Mouse (Mus musculus) CH12.LX (cell line): ENCODE measurements around the gene Atxn10.

Experiments
- BHLHE40 ChIP-seq: IDR thresholded peaks from 2 replicates; pipeline ENCODE4 v1.6.1; 2011; ENCODE audit warnings: mild to moderate bottlenecking, low read depth, low read length, improper control_type of control experiment
- CTCF ChIP-seq, 2 experiments: IDR thresholded peaks in 1 of 2; conservative IDR thresholded peaks in 1 of 2; 2 replicates each; pipeline ENCODE4 v1.5.1; 2011 to 2012; ENCODE audit warnings: low read depth in 2 of 2, low read length in 2 of 2, improper control_type of control experiment in 1 of 2, inconsistent platforms in 1 of 2, mild to moderate bottlenecking in 1 of 2, moderate library complexity in 1 of 2
- RCOR1 ChIP-seq: conservative IDR thresholded peaks from 2 replicates; pipeline ENCODE4 v1.6.1; 2012; ENCODE audit warnings: low read depth, mild to moderate bottlenecking, inconsistent platforms, low read length, improper control_type of control experiment
- TCF12 ChIP-seq: IDR thresholded peaks from 2 replicates; pipeline ENCODE4 v1.6.1; 2014; ENCODE audit warnings: low read depth, mild to moderate bottlenecking, inconsistent platforms, low read length, improper control_type of control experiment
- USF1 ChIP-seq: IDR thresholded peaks from 2 replicates; pipeline ENCODE4 v1.6.1; 2014; ENCODE audit warnings: low read depth, mild to moderate bottlenecking, inconsistent platforms, low read length, improper control_type of control experiment

GRCm38 (mm10) chr15:85334234-85334633 lies 1.8 kb upstream of the Atxn10 start:
- TF ChIP-seq USF1 (no peak), TCF12 (no peak), BHLHE40 (no peak), RCOR1 (no peak), CTCF (conservative IDR thresholded peaks at IDR 0.05 in 1 of 2, IDR thresholded peaks at IDR 0.05 in 1 of 2; ENCODE audit: low read depth in 2 of 2, low read length in 2 of 2) (no peak)
